Mouse (Mus musculus): ENCODE data around the gene Gm2115. TPM values are rescaled to one million over a fixed set of nuclear protein-coding genes. Genes with fewer than 3 reads are reported as not detected.

Gene Gm2115
- 0.26 and 0.30 TPM in 2 replicates for polyA plus RNA-seq (2016; fragmentation: Nextera tagmentation; extraction: Ambion mirVana)

- H3K27ac ChIP-seq (replicated peaks), result peak within 1 kb of the TSS; percentile 72
- peak within 1 kb of the TSS; percentile 65 for H3K4me3 ChIP-seq
- peaks cover 9% of the 10 kb centered on the region for H3K4me1 ChIP-seq
- peaks cover 41% of the 10 kb centered on the region for H3K27me3 ChIP-seq (ENCODE audit: low read depth, poor library complexity, severe bottlenecking)
- H3K9me3 ChIP-seq (replicated peaks), result no peaks in the 10 kb centered on the region
- under 1% methylated on average over 52 of the region's 52 CpGs for WGBS
- DNase-seq (ENCODE audit: low spot score), result peak; percentile 59
- no peaks in the 10 kb centered on the region for H3K36me3 ChIP-seq
Measured at GRCm38 (mm10) chr7:84528796-84529533, at the start of gene Gm2115. Gm2115 (plus strand) TSS chr7:84528954.

GRCm38 (mm10) chr7:84483447-84484407 lies 45.0 kb upstream of the Gm2115 start:
- Histone ChIP-seq H3K27ac (replicated peaks) (no peak overlapping the region), H3K36me3 (no peaks in the 10 kb centered on the region), H3K27me3 (ENCODE audit: low read depth, poor library complexity, severe bottlenecking) (no peaks in the 10 kb centered on the region), H3K4me1 (no peaks in the 10 kb centered on the region), H3K4me3 (no peak overlapping the region), H3K9me3 (replicated peaks) (no peaks in the 10 kb centered on the region)
- DNase-seq (ENCODE audit: low spot score), result no peak
- 81% methylated on average over 3 of the region's 3 CpGs for WGBS

DNA sequence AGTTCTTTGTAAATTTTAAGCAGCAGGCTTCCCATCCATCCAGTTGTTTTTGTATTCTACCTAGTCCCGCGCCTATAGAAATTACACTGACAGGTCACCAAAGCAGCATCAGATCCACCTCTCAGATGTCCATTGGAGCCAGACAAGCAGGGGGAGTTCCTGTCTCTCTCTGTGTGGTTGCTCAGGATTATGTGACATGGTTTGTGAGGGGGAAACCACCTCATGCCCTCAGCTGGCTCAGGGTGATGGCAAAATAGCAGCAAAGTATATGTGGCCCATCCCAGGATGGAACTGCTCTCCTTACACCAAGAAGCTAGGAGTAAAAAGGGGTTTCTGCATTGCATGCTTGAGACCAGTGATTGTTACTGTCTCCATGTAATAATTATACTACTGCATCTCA lies 42.3 kb upstream of the Gm2115 start:
- Histone ChIP-seq H3K4me3 (no peak overlapping the region), H3K36me3 (no peaks in the 10 kb centered on the region), H3K27ac (replicated peaks) (no peak overlapping the region), H3K27me3 (ENCODE audit: low read depth, poor library complexity, severe bottlenecking) (no peaks in the 10 kb centered on the region), H3K4me1 (no peaks in the 10 kb centered on the region), H3K9me3 (replicated peaks) (no peaks in the 10 kb centered on the region)
- 83% methylated on average over 2 of the region's 2 CpGs for WGBS
- no peak for DNase-seq (ENCODE audit: low spot score)

- no peaks in the 10 kb centered on the region for H3K36me3 ChIP-seq
- H3K27ac ChIP-seq (replicated peaks), result no peak overlapping the region
- H3K9me3 ChIP-seq (replicated peaks), result no peaks in the 10 kb centered on the region
- WGBS, result 100% methylated on average over 1 of the region's 1 CpGs
- no peaks in the 10 kb centered on the region for H3K27me3 ChIP-seq (ENCODE audit: low read depth, poor library complexity, severe bottlenecking)
- H3K4me3 ChIP-seq, result no peak overlapping the region
- no peak for DNase-seq (ENCODE audit: low spot score)
- no peaks in the 10 kb centered on the region for H3K4me1 ChIP-seq
Measured at GRCm38 (mm10) chr7:84503163-84503562, 25.6 kb upstream of the Gm2115 start.

- H3K27me3 ChIP-seq (ENCODE audit: low read depth, poor library complexity, severe bottlenecking), result no peaks in the 10 kb centered on the region
- H3K4me1 ChIP-seq, result no peaks in the 10 kb centered on the region
- no peak overlapping the region for H3K27ac ChIP-seq (replicated peaks)
- H3K4me3 ChIP-seq, result no peak overlapping the region
- no peaks in the 10 kb centered on the region for H3K36me3 ChIP-seq
- H3K9me3 ChIP-seq (replicated peaks), result no peaks in the 10 kb centered on the region; the same call in 1 of the 2 replicates
- no peak for DNase-seq (ENCODE audit: low spot score)
Measured at GRCm38 (mm10) chr7:84518533-84519198, 10.1 kb upstream of the Gm2115 start.

GRCm38 (mm10) chr7:84521329-84521728 lies 7.4 kb upstream of the Gm2115 start:
- no peaks in the 10 kb centered on the region for H3K4me1 ChIP-seq
- no peaks in the 10 kb centered on the region; the same call in 1 of the 2 replicates for H3K9me3 ChIP-seq (replicated peaks)
- WGBS, result 76% methylated on average over 1 of the region's 1 CpGs
- no peaks in the 10 kb centered on the region for H3K27me3 ChIP-seq (ENCODE audit: low read depth, poor library complexity, severe bottlenecking)
- no peak overlapping the region for H3K27ac ChIP-seq (replicated peaks)
- no peak overlapping the region for H3K4me3 ChIP-seq
- no peaks in the 10 kb centered on the region for H3K36me3 ChIP-seq
- no peak for DNase-seq (ENCODE audit: low spot score)

DNA sequence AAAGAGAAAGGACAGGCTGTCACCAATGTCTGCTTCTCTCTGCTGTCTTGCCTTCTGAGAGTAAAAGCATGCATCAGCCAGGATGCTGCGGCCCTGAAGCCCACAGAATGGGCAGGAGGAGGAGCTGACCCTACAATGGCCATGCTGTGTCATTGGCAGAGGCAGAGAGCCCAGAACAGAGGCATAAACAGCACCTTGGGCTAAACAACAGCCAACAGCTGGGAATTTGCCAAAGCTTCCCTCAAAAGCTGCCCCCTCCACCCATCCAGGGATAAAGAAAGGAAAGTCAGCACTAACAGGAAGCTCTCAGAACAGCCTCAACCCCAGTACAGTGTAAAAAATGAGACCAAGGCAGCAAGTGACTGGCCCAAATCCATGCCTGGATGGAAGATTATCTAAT lies 6.3 kb upstream of the Gm2115 start:
- 44% methylated on average over 1 of the region's 1 CpGs for WGBS
- no peak overlapping the region for H3K27ac ChIP-seq (replicated peaks)

DNA sequence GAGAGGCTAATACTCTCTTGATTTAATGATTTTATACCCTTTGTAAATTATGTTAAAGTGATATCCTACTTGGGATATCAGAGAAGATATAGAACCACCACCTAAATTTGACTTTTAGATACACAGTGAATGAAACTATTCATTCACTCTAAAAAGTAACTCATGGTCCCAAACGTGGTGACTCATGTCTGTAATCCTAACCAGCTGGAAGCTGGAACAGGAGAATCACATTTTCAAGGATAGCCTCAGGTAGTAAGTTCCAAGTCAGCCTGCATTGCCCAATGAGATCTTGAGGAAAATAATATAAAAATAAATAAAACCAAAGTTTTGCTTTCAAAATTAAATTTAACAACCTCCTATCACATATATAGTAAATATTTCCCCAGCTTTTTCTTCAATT lies 2.6 kb upstream of the Gm2115 start:
- Histone ChIP-seq H3K27ac (replicated peaks) (no peak overlapping the region), H3K4me3 (no peak overlapping the region), H3K27me3 (ENCODE audit: low read depth, poor library complexity, severe bottlenecking) (peaks cover 41% of the 10 kb centered on the region), H3K9me3 (replicated peaks) (no peaks in the 10 kb centered on the region), H3K4me1 (peaks cover 9% of the 10 kb centered on the region), H3K36me3 (no peaks in the 10 kb centered on the region)
- DNase-seq (ENCODE audit: low spot score), result no peak
- WGBS, result 51% methylated on average over 1 of the region's 1 CpGs

More for the DNA sequence above, 6.3 kb upstream of the Gm2115 start:
- Histone ChIP-seq H3K4me3 (no peak overlapping the region), H3K9me3 (replicated peaks) (no peaks in the 10 kb centered on the region; the same call in 1 of the 2 replicates), H3K36me3 (no peaks in the 10 kb centered on the region), H3K4me1 (no peaks in the 10 kb centered on the region), H3K27me3 (ENCODE audit: low read depth, poor library complexity, severe bottlenecking) (peaks cover 7% of the 10 kb centered on the region)
- no peak for DNase-seq (ENCODE audit: low spot score)

- Histone ChIP-seq H3K36me3 (no peaks in the 10 kb centered on the region), H3K4me1 (peaks cover 9% of the 10 kb centered on the region), H3K27ac (replicated peaks) (no peak overlapping the region), H3K9me3 (replicated peaks) (no peaks in the 10 kb centered on the region), H3K4me3 (no peak overlapping the region), H3K27me3 (ENCODE audit: low read depth, poor library complexity, severe bottlenecking) (peaks cover 31% of the 10 kb centered on the region)
- 76% methylated on average over 1 of the region's 1 CpGs for WGBS
- DNase-seq (ENCODE audit: low spot score), result no peak
Measured at GRCm38 (mm10) chr7:84532795-84533194, 4.0 kb downstream of the Gm2115 start.

- WGBS, result 84% methylated on average over 3 of the region's 3 CpGs
- H3K27me3 ChIP-seq (ENCODE audit: low read depth, poor library complexity, severe bottlenecking), result peaks cover 13% of the 10 kb centered on the region
- no peak for DNase-seq (ENCODE audit: low spot score)
- H3K9me3 ChIP-seq (replicated peaks), result no peaks in the 10 kb centered on the region
- H3K36me3 ChIP-seq, result no peaks in the 10 kb centered on the region
- H3K4me3 ChIP-seq, result no peak overlapping the region
- no peaks in the 10 kb centered on the region for H3K4me1 ChIP-seq
- no peak overlapping the region for H3K27ac ChIP-seq (replicated peaks)
Measured at GRCm38 (mm10) chr7:84534632-84535031, 5.9 kb downstream of the Gm2115 start.

GRCm38 (mm10) chr7:84544946-84545345 lies 16.2 kb downstream of the Gm2115 start:
- no peaks in the 10 kb centered on the region for H3K9me3 ChIP-seq (replicated peaks)
- no peaks in the 10 kb centered on the region for H3K27me3 ChIP-seq (ENCODE audit: low read depth, poor library complexity, severe bottlenecking)
- no peak overlapping the region for H3K27ac ChIP-seq (replicated peaks)
- H3K4me3 ChIP-seq, result no peak overlapping the region
- WGBS, result 86% methylated on average over 4 of the region's 4 CpGs
- H3K4me1 ChIP-seq, result no peaks in the 10 kb centered on the region
- DNase-seq (ENCODE audit: low spot score), result no peak
- H3K36me3 ChIP-seq, result no peaks in the 10 kb centered on the region

DNA sequence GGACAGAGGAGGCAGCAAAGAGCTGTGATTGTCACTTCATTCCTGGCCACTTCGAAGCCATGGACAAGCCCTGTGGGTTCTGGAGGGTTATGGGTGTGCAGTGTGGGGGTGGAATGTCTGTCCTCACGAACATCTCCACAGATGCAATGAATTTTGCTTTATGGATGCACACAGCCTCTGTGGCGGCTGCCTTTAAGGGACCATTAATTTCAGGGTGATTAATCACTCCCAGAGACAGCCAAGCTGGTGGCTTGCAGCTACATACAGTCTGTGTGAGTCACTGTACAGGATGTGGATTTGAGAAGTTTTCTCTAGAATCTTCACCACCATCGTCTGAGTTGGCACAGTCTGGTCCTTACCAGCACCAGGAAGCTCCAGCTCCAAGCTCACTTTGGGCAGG lies 17.9 kb downstream of the Gm2115 start:
- Histone ChIP-seq H3K9me3 (replicated peaks) (no peaks in the 10 kb centered on the region), H3K27me3 (ENCODE audit: low read depth, poor library complexity, severe bottlenecking) (no peaks in the 10 kb centered on the region), H3K4me3 (no peak overlapping the region), H3K4me1 (no peaks in the 10 kb centered on the region), H3K27ac (replicated peaks) (no peak overlapping the region), H3K36me3 (no peaks in the 10 kb centered on the region)
- DNase-seq (ENCODE audit: low spot score), result no peak
- WGBS, result 83% methylated on average over 4 of the region's 4 CpGs

All from midbrain, embryonic 10.5 days (tissue).